Mouse (Mus musculus) midbrain, embryonic 13.5 days (tissue): ENCODE data around the gene Atp7a. TPM values are rescaled to one million over a fixed set of nuclear protein-coding genes. Genes with fewer than 3 reads are reported as not detected.
"Not testable (repeated sequence)": the region's sequence is repeated elsewhere in the genome, so short reads cannot be mapped to it uniquely, and the experiment has no call there.

Experiments
- ATAC-seq: fragments of 200-750 bp; cut with Nextera tagmentation; 2 replicates; pipeline ENCODE4 v1.8.0; 2017; ENCODE audit warnings: mild to moderate bottlenecking, moderate TSS enrichment, moderate library complexity
- H3K27ac ChIP-seq: fragments of 300-500 bp; sonication (generic); 2 replicates; pipeline ENCODE4 v1.5.1; 2015; ENCODE audit warnings: inconsistent platforms, mild to moderate bottlenecking, moderate library complexity
- H3K27me3 ChIP-seq: fragments of 300-500 bp; sonication (generic); 2 replicates; pipeline ENCODE4 v1.6.1; 2015; ENCODE audit warnings: mild to moderate bottlenecking, inconsistent platforms
- H3K36me3 ChIP-seq: fragments of 300-500 bp; sonication (generic); 2 replicates; pipeline ENCODE4 v1.6.1; 2015; ENCODE audit warnings: mild to moderate bottlenecking, inconsistent platforms
- H3K4me1 ChIP-seq: fragments of 300-500 bp; sonication (generic); replicated peaks from 2 replicates; pipeline ENCODE4 v1.6.1; 2015; ENCODE audit warnings: inconsistent platforms
- H3K4me2 ChIP-seq: fragments of 300-500 bp; sonication (generic); replicated peaks from 2 replicates; pipeline ENCODE4 v1.6.1; 2015; ENCODE audit warnings: moderate library complexity, mild to moderate bottlenecking, inconsistent platforms
- H3K4me3 ChIP-seq: fragments of 300-500 bp; sonication (generic); replicated peaks from 2 replicates; pipeline ENCODE4 v1.5.1; 2015; ENCODE audit warnings: mild to moderate bottlenecking, inconsistent platforms
- H3K9ac ChIP-seq: fragments of 300-500 bp; sonication (generic); replicated peaks from 2 replicates; pipeline ENCODE4 v1.6.1; 2015; ENCODE audit warnings: mild to moderate bottlenecking, inconsistent platforms
- H3K9me3 ChIP-seq: fragments of 300-500 bp; sonication (generic); 2 replicates; pipeline ENCODE4 v1.6.1; 2016; ENCODE audit warnings: mild to moderate bottlenecking, inconsistent platforms
- WGBS: fragments of 180-500 bp; shearing (Covaris S2); methylation state at CpG from one replicate; pipeline ENCODE4 v1.1.7; 2015; 5-methylcytosine and 5-hydroxymethylcytosine counted together
- polyA plus RNA-seq: library from polyadenylated mRNA; unstranded; fragments of >200 nt; fragmentation: Nextera tagmentation; extraction: Ambion mirVana; gene quantifications from 2 replicates; pipeline ENCODE4 v1.2.1, GENCODE M21; 2015

Atp7a gene
- polyA plus RNA-seq, result 19.2 and 20.0 TPM in 2 replicates

DNA sequence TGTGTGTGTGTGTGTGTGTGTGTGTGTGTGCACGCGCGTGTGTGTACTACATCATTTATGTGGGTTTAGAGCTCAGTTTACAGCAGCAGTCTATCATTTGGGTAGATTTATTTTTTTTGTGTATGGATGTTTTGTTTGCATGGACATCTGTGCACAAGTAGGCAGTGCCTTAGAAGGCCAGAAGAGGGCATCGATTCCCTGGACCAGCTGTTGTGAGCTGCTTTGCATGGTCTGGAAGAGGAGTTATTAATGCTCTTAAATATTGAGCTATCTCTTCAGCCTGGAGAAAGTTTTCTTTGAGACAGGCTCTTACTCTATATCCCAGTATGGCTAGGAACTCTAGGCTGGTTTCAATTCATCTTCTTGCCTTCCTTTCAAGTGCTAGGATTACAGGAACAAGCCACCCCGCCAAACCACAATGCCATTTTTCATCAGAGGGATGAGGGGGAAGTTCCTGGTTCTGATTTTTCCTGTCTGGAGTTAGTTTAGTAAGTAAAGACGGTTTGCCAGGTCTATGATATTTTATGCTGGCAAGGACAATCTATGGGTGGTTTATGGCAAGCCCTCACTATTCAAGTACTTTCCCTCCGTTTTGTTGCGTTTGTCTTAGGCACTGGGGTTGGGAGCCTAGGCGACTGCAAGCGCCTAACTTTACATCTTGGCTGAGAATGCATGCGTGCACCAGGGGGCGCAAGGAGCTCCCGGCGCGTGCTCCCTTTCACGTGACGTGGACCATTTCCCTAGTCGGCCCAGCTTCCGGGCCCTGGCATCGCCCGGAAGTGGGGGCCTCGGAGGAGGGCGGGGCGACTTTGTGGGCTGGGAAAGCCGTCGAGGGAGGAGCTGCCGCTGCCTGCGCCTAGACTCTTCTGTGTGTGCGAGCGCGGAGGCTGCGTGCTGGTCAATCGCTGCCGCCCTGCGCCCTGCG, at the start of gene Atp7a:
Gene Atp7a (plus strand): TSS at position 859 of the 925 bp plus-strand sequence.
- peak within 1 kb of the TSS; percentile 70 for H3K27ac ChIP-seq
- H3K4me2 ChIP-seq, result peak within 1 kb of the TSS; percentile 53
- H3K9me3 ChIP-seq, result no peaks in the 10 kb centered on the region
- peak within 1 kb of the TSS; percentile 69 for H3K9ac ChIP-seq
- peak; percentile 99 for ATAC-seq
- H3K4me3 ChIP-seq, result peak within 1 kb of the TSS; percentile 57
- 0 out of 2 replicates have a peak, but pooled peaks cover 2% of the 10 kb centered on the region for H3K36me3 ChIP-seq
- 25% methylated on average over 36 of the region's 36 CpGs for WGBS
- peaks cover 10% of the 10 kb centered on the region for H3K4me1 ChIP-seq
- no peaks in the 10 kb centered on the region for H3K27me3 ChIP-seq

DNA sequence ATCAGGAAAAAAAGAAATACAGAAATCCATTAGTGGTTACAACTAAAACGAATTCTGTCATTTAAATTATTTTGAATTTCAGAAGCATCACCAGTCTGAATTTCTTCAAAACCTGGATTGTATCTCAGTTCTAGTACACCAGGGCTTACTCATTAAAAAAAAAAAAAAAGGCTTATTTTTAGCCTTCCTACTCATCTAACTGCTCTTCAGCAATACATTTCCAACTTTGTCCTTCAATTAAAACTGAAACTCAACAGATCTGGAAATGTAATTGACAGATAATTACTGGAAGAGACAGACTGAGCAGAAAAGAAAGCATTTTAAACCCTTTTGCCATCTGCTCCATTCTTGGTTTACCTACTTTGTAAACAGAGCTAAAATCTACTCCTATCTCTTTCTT, 25.5 kb upstream of the Atp7a start:
- no peak overlapping the region for H3K4me2 ChIP-seq
- no peak for ATAC-seq
- H3K9me3 ChIP-seq, result no peaks in the 10 kb centered on the region
- no peak overlapping the region for H3K9ac ChIP-seq
- H3K27ac ChIP-seq, result no peak overlapping the region
- no peaks in the 10 kb centered on the region for H3K36me3 ChIP-seq
- H3K27me3 ChIP-seq, result no peaks in the 10 kb centered on the region; the same call in 1 of the 2 replicates
- no peak overlapping the region for H3K4me3 ChIP-seq
- no peaks in the 10 kb centered on the region for H3K4me1 ChIP-seq
- WGBS, result 86% methylated on average over 1 of the region's 1 CpGs

DNA sequence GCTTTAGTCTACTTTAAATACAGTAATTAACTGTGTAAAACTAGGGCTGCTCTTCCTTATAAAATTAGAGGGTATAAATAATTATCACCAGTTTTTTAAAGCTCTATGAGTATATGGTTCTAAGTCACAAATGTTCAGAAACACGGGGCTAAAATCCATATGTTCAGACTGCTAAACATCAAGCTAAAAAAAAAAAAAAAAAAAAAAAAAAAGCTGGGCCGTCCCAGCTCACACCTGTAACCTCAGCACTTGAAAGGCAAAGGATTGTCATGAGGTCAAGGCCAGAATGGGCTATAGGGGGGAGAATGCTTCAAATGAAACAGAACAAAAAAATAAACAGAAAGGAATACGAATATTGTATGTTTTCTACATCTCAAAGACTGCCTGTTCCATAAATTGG, 16.3 kb upstream of the Atp7a start:
- Histone ChIP-seq H3K4me2 (peak overlapping the region; percentile 62), H3K27ac (no peak overlapping the region), H3K9me3 (no peaks in the 10 kb centered on the region), H3K4me3 (peak overlapping the region; percentile 58), H3K27me3 (no peaks in the 10 kb centered on the region), H3K36me3 (no peaks in the 10 kb centered on the region), H3K9ac (peak overlapping the region; percentile 61), H3K4me1 (peaks cover 9% of the 10 kb centered on the region; the same call in 1 of the 2 replicates)
- no peak for ATAC-seq
- WGBS, result 13% methylated on average over 3 of the region's 3 CpGs

DNA sequence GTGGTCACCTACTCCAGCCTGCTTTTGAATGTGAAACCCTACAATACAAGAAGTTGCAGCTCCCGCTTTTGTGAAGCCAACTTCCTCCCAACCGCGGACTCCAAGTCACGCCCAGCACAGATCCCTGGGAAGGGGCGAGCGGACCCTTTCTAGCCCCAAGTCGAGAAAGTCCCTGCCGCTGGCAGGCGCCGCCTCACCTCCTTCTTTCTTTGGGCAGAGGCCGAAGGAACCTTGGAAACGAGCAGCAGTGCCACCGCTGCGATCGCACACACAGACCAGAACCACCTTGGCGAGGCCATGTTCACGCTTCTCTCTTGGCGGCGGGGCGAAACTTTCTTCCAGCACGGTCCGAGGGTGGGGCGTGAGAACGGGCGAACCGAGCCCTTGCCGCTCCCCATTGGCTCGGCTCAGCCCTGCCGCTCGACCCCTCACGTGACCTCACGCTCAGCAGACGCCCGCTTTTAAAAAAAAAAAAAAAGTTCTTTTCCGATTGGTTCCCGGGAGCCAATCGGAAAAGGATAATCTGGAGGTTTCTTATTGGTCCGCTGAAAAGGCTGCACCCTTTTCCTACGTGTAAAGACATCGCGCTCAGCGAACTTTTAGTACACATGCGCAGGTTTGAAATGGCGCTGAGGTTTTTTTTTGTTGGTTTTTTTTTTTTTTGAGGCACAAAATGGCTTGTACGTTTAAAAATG, 15.5 kb upstream of the Atp7a start, which contains the start of gene Magt1:
Gene Magt1 (minus strand): TSS at position 442 of the 695 bp plus-strand sequence.
- ATAC-seq, result peak; percentile 95
- Histone ChIP-seq H3K4me3 (peak within 1 kb of the TSS; percentile 58), H3K4me1 (peaks cover 9% of the 10 kb centered on the region; the same call in 1 of the 2 replicates), H3K9me3 (no peaks in the 10 kb centered on the region), H3K9ac (peak within 1 kb of the TSS; percentile 61), H3K27me3 (no peaks in the 10 kb centered on the region), H3K4me2 (peak within 1 kb of the TSS; percentile 62), H3K27ac (peak within 1 kb of the TSS; percentile 83), H3K36me3 (no peaks in the 10 kb centered on the region)
- 20% methylated on average over 45 of the region's 45 CpGs for WGBS

DNA sequence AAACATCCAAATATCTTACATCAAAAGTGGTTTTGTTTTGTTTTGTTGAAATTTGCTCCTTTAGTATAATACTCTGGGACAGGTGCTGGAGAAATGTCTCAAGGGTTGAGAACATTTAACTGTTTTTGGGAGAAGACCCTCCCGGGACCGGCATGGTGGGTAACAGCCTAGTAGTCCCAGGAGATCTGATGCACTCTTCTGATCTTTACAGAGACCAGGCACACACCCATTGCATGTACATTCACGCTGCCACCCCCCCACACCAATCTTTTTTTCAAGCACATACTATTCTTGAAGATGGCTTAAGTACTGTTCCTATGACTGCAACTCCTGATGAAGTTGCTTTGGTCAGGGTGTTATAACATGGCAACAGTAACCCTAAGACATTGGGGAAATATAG, 14.5 kb upstream of the Atp7a start:
- H3K4me1 ChIP-seq, result peaks cover 14% of the 10 kb centered on the region
- H3K36me3 ChIP-seq, result no peaks in the 10 kb centered on the region
- H3K27me3 ChIP-seq, result no peaks in the 10 kb centered on the region
- no peaks in the 10 kb centered on the region for H3K9me3 ChIP-seq
- no peak for ATAC-seq
- H3K9ac ChIP-seq, result 0 out of 2 replicates have a peak overlapping the region, but pooled peaks have one; percentile 46
- peak overlapping the region; percentile 83 for H3K27ac ChIP-seq
- peak overlapping the region; percentile 53 for H3K4me2 ChIP-seq
- 60% methylated on average over 3 of the region's 3 CpGs for WGBS
- peak overlapping the region; percentile 58 for H3K4me3 ChIP-seq

DNA sequence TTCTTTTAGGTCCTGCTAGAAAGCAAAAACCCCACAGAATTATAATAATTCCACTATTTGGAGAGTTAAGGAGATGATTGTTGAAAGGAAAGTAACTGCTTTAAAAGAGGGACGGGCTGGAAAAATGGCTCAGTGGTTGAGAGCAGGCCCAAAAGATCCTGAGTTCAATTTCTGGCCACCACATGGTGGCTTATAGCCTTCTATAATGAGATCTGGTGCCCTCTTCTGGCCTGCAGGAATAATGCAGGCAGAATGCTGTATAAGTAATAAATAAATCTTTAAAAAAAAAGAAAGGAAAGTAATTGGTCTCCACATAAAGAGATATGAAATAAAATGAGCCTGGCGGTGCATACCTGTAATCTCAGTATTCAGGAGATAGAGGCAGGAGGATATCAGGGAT, 13.9 kb upstream of the Atp7a start:
- Histone ChIP-seq H3K27ac (no peak overlapping the region), H3K36me3 (no peaks in the 10 kb centered on the region), H3K4me1 (peaks cover 14% of the 10 kb centered on the region), H3K9me3 (no peaks in the 10 kb centered on the region), H3K4me2 (no peak overlapping the region), H3K9ac (no peak overlapping the region), H3K4me3 (no peak overlapping the region), H3K27me3 (no peaks in the 10 kb centered on the region)
- WGBS, result 33% methylated on average over 2 of the region's 2 CpGs
- no peak for ATAC-seq

DNA sequence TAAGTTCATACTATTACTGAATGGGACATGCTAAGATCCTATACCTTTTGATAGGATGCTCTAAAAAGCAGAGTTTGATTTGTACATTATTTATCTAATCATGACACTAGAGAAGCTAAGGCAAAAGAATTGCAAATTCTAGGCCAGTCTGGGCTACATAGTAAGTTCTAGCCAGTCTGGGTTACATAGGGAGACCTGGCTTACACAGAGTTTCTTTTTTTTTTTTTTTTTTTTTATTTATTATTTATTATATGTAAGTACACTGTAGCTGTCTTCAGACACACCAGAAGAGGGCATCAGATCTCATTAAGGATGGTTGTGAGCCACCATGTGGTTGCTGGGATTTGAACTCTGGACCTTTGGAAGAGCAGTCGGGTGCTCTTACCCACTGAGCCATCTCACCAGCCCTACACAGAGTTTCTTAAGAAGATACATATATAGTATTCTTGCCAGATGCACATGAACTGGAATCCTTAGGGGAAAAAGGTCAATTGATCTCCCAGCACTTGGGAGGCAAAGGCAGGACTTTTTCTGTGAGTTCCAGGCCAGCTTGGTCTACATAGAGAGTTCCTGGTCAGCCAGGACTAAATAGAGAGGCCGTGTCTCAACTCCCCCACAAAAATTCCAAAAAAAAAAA, 12.2 kb upstream of the Atp7a start:
- not testable (repeated sequence) for H3K27me3 ChIP-seq, H3K27ac ChIP-seq, ATAC-seq, H3K9me3 ChIP-seq, H3K36me3 ChIP-seq, H3K9ac ChIP-seq, H3K4me3 ChIP-seq
- H3K4me1 ChIP-seq, result peaks cover 14% of the 10 kb centered on the region
- H3K4me2 ChIP-seq, result 0 out of 2 replicates have a peak overlapping the region, but pooled peaks have one; percentile 21
- WGBS, result 68% methylated on average over 2 of the region's 2 CpGs

DNA sequence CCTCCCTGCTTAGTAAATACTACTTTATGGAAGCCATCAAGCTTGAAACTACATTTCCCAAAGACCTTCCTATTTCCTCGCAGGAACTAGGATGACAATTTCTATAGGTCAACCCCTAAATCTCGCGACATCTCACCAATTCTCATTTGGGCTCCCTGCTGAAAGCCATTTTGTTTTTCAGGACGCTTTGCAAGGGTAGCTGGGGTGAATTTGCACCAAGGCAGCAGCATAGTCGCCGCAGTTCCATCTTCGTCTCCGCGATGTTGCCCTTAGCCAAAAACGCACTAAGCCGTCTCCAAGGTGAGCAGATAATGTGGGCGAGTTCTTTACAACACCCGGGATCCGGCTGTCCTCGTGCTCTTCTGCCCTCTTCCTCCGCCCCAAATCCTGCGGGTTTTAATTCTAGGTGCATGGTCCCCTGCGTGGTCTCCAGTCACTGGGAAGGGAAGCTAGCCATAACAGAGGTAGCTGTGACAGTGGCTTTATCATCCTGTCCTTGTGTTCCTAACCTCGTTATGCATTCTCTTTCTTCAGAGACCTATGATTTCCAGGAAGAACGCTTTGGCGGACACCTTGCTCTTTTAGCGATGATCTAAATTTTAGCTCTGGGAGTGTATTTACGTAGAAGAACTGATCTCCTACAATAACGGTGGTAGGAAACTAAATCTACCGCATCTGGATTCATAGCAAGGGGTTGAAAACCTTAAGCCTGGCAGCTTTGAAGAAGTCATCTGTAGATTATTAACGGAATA, 11.3 kb upstream of the Atp7a start, which contains the start of gene Cox7b:
Gene Cox7b (plus strand): TSS at position 130 of the 752 bp plus-strand sequence.
- peak within 1 kb of the TSS; percentile 81 for H3K27ac ChIP-seq
- no peaks in the 10 kb centered on the region for H3K36me3 ChIP-seq
- no peaks in the 10 kb centered on the region for H3K27me3 ChIP-seq
- no peaks in the 10 kb centered on the region for H3K9me3 ChIP-seq
- ATAC-seq, result peak; percentile 53
- H3K4me1 ChIP-seq, result peaks cover 8% of the 10 kb centered on the region
- 22% methylated on average over 26 of the region's 26 CpGs for WGBS
- peak within 1 kb of the TSS; percentile 66 for H3K9ac ChIP-seq
- H3K4me2 ChIP-seq, result peak within 1 kb of the TSS; percentile 50
- peak within 1 kb of the TSS; percentile 58 for H3K4me3 ChIP-seq

DNA sequence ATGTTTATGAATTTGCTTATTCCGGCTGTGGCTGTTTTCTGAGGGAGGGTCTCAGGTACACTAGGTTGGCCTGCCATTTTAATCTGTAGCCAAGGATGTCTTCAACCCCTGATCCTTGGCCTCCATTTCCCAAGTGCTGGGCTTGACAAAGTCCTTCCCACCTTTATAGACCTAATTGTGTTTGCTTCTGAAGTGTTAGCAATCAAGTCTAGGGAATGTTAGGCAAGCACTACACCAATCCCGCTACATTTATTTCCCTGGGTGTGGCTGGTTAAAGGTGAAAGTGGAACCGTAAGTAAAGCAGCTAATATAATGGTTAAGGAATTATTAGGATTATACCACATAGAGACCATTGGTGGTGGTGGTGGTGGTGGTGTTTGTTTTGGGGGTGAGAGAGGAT, 10.0 kb upstream of the Atp7a start:
- peak overlapping the region; percentile 23 for H3K4me2 ChIP-seq
- no peaks in the 10 kb centered on the region for H3K27me3 ChIP-seq
- WGBS, result 91% methylated on average over 3 of the region's 3 CpGs
- H3K9ac ChIP-seq, result no peak overlapping the region
- ATAC-seq, result no peak
- no peak overlapping the region for H3K27ac ChIP-seq
- H3K4me1 ChIP-seq, result peaks cover 8% of the 10 kb centered on the region
- 0 out of 2 replicates have a peak, but pooled peaks cover 2% of the 10 kb centered on the region for H3K36me3 ChIP-seq
- no peak overlapping the region for H3K4me3 ChIP-seq
- H3K9me3 ChIP-seq, result no peaks in the 10 kb centered on the region

DNA sequence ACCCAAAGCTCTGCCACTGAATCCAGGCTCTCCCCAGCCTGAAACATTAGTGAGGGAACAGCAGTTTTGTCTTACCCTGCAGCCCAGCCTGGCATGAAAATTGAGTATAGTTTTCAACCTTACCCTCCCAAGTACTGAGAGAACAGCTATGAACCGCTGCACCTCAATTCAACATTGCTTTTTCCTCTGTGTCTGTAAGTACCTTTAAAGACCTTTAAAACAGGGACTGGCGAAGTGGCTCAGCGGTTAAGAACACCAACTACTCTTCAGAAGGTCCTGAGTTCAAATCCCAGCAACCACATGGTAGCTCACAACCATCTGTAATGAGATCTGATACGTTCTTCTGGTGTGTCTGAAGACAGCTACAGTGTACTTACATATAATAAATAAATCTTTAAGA, 9.6 kb upstream of the Atp7a start:
- Histone ChIP-seq H3K27ac (no peak overlapping the region), H3K36me3 (0 out of 2 replicates have a peak, but pooled peaks cover 2% of the 10 kb centered on the region), H3K27me3 (no peaks in the 10 kb centered on the region), H3K4me1 (peaks cover 6% of the 10 kb centered on the region), H3K9me3 (no peaks in the 10 kb centered on the region), H3K9ac (no peak overlapping the region), H3K4me3 (no peak overlapping the region), H3K4me2 (0 out of 2 replicates have a peak overlapping the region, but pooled peaks have one; percentile 23)
- WGBS, result 87% methylated on average over 4 of the region's 4 CpGs
- ATAC-seq, result no peak

DNA sequence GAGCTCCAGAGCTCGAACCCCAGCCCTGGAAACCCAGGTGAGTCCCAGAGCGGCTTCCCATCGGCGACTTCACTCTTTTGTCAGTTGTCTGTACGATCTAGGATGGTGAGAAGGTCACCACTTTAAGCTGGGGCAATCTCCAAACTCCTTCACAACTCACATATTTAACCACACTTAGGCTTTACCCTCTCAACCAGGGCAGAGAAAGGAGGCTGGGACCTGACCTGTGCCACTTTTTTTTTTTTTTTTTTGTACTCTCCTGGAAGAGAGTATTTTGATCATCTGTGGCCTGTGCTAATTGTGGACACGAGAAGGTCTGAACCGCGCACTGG, 233 bp downstream of the Atp7a start:
- peak overlapping the region; percentile 70 for H3K27ac ChIP-seq
- no peak for ATAC-seq
- peak overlapping the region; percentile 57 for H3K4me3 ChIP-seq
- no peaks in the 10 kb centered on the region for H3K36me3 ChIP-seq
- H3K4me2 ChIP-seq, result peak overlapping the region; percentile 53
- 20% methylated on average over 8 of the region's 8 CpGs for WGBS
- H3K9ac ChIP-seq, result peak overlapping the region; percentile 69
- H3K27me3 ChIP-seq, result no peaks in the 10 kb centered on the region
- no peaks in the 10 kb centered on the region for H3K9me3 ChIP-seq
- peaks cover 10% of the 10 kb centered on the region for H3K4me1 ChIP-seq
